Mouse (Mus musculus): Measurements from ENCODE around the gene Lypd4. TPM values are rescaled to one million over a fixed set of nuclear protein-coding genes. Genes with fewer than 3 reads are reported as not detected.

The Lypd4 gene
- total and polyA plus RNA-seq, 3 experiments, result 0.11 TPM; not detected in 2

DNA sequence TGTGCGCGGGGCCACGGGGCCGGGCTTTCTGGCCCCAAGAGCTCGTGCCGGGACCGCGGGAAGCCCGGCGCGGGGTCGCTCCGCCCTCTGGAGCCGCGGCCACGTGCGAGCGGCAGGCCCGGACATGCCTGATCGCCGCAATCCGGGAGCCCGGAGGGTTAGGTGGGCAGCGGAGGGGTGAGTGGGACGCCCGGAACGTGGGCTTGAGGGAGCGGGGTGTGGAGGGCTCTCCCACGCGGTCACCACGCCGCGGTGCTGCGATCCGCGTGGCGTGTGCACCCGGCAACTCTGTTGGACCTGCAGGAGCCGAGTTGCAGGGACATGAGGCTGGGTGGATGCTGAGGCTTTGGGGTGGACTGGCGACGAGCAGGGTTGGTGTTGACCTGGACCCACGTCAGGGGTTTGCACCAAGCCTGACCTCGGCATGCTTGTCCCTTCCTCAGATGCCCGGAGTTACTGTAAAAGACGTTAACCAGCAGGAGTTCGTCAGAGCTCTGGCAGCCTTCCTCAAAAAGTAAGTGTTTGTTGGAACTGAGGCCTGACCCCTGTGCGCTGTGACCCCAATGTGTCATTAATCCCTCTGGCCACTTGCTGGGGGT is 15.1 kb upstream of the Lypd4 start:
- Histone ChIP-seq H3K27me3 (ENCODE audit: insufficient read depth, low read length) (peaks cover 16% of the 10 kb centered on the region), H3K4me3 (ENCODE audit: low read depth, low read length) (peak overlapping the region; percentile 97), H3K36me3 (replicated peaks) (peaks cover 51% of the 10 kb centered on the region), H3K9me3 (replicated peaks) (no peaks in the 10 kb centered on the region), H3K4me1 (ENCODE audit: insufficient read depth, low read depth, low read length) (peaks cover 48% of the 10 kb centered on the region)
- ATAC-seq (ENCODE audit: extremely low read depth, insufficient number of reproducible peaks, low FRiP score, poor library complexity, severe bottlenecking), result no peak
- TF ChIP-seq POLR2AphosphoS5 (IDR thresholded peaks at IDR 0.05; ENCODE audit: insufficient replicate concordance, low read depth, low read length), result peak; percentile 36; the same call in 1 of the 2 replicates
- TF ChIP-seq GATA2 (IDR thresholded peaks at IDR 0.05; ENCODE audit: borderline replicate concordance, low read depth, low read length), result no peak
- DNase-seq (ENCODE audit: low spot score), result no peak

DNA sequence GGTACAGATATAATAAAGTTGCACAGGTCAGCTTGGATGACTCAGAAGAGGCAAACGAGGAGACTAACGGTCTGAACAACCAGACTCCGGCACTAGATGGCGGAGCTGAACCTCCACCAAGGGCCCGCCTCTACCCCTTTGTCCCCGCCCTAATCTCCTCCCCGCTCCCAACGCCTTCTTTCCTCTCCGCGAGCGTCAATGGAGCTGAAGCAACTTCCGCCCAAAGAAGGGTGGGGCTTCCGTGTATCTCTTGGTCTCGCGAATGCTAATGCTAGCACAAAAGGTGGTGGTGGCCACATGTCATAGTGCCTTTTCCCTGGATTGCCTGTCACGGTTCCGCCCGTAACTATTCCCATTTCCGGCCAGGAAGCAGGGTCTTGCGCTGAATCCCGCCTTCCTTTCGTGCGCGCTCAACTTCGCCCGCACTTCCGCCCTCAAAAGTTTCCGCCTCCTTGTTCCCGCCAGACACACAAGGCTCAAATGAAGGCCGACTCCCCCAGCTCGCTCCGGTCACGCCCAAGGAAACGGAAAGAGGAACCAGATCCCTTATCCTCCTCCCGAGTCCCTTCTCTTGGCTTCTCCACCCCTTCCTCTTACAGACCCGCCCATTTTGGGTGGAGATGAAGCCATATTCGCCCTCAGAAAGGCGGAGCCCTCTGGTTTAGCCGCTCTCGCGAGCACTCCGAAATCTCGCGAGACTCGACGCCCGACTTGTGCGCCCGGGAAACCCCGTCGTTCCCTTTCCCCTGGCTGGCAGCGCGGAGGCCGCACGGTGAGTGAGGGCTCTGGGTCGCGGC is 14.4 kb upstream of the Lypd4 start, which contains the start of gene Rps19:
TSS of gene Rps19 (plus strand) at position 476 of the 797 bp plus-strand sequence.
- peaks cover 23% of the 10 kb centered on the region for H3K27me3 ChIP-seq (ENCODE audit: insufficient read depth, low read length)
- TF ChIP-seq POLR2AphosphoS5 (IDR thresholded peaks at IDR 0.05; ENCODE audit: insufficient replicate concordance, low read depth, low read length), result no peak
- no peak for TF ChIP-seq CTCF (IDR thresholded peaks at IDR 0.05; ENCODE audit: low read depth, low read length)
- no peak for TF ChIP-seq GATA1 (IDR thresholded peaks at IDR 0.05; ENCODE audit: borderline replicate concordance, low read length)
- no peak for TF ChIP-seq GATA2 (IDR thresholded peaks at IDR 0.05; ENCODE audit: borderline replicate concordance, low read depth, low read length)
- TF ChIP-seq TAL1 (conservative IDR thresholded peaks at IDR 0.05; ENCODE audit: low read depth, low read length), result no peak
- peak within 1 kb of the TSS; percentile 97 for H3K4me3 ChIP-seq (ENCODE audit: low read depth, low read length)
- ATAC-seq (ENCODE audit: extremely low read depth, insufficient number of reproducible peaks, low FRiP score, poor library complexity, severe bottlenecking) (peak; percentile 91), DNase-seq (ENCODE audit: low spot score) (peak; percentile 94)
- no peaks in the 10 kb centered on the region for H3K9me3 ChIP-seq (replicated peaks)
- peaks cover 41% of the 10 kb centered on the region for H3K4me1 ChIP-seq (ENCODE audit: insufficient read depth, low read depth, low read length)
- H3K36me3 ChIP-seq (replicated peaks), result peaks cover 44% of the 10 kb centered on the region

GRCm38 (mm10) chr7:24882416-24883199 is 12.9 kb upstream of the Lypd4 start:
- TF ChIP-seq GATA1 (IDR thresholded peaks at IDR 0.05; ENCODE audit: borderline replicate concordance, low read length), result no peak
- TF ChIP-seq CTCF (IDR thresholded peaks at IDR 0.05; ENCODE audit: low read depth, low read length), result no peak
- DNase-seq (ENCODE audit: low spot score) (no peak), ATAC-seq (ENCODE audit: extremely low read depth, insufficient number of reproducible peaks, low FRiP score, poor library complexity, severe bottlenecking) (no peak)
- Histone ChIP-seq H3K4me3 (ENCODE audit: low read depth, low read length) (no peak overlapping the region), H3K4me1 (ENCODE audit: insufficient read depth, low read depth, low read length) (peaks cover 26% of the 10 kb centered on the region), H3K9me3 (replicated peaks) (no peaks in the 10 kb centered on the region), H3K36me3 (replicated peaks) (peaks cover 29% of the 10 kb centered on the region), H3K27me3 (ENCODE audit: insufficient read depth, low read length) (peaks cover 30% of the 10 kb centered on the region)

DNA sequence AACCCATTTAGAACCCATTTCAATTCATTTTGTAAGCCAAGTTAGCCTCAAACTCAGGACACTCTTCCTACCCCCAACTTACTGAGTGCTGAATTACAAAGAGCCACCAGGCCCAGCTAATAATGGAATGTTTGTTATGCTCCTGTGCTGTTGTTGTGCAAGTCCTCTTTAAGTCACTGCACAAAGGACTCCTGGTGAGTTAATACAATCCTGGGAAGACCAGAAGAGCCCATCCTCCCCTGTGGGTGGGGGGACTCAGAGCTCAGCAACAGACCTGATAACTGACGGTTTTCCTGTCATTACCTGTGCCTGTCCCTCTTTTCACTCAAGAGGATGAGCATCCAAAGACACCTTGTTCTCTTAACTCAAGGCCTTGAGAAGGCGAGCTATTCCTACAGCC is 9.9 kb upstream of the Lypd4 start:
- no peak overlapping the region for H3K4me3 ChIP-seq (ENCODE audit: low read depth, low read length)
- H3K27me3 ChIP-seq (ENCODE audit: insufficient read depth, low read length), result peaks cover 52% of the 10 kb centered on the region
- ATAC-seq (ENCODE audit: extremely low read depth, insufficient number of reproducible peaks, low FRiP score, poor library complexity, severe bottlenecking) (no peak), DNase-seq (ENCODE audit: low spot score) (no peak)
- no peaks in the 10 kb centered on the region for H3K9me3 ChIP-seq (replicated peaks)
- TF ChIP-seq GATA2 (IDR thresholded peaks at IDR 0.05; ENCODE audit: borderline replicate concordance, low read depth, low read length), result no peak
- no peak for TF ChIP-seq TAL1 (conservative IDR thresholded peaks at IDR 0.05; ENCODE audit: low read depth, low read length)
- TF ChIP-seq GATA1 (IDR thresholded peaks at IDR 0.05; ENCODE audit: borderline replicate concordance, low read length), result no peak
- TF ChIP-seq CTCF (IDR thresholded peaks at IDR 0.05; ENCODE audit: low read depth, low read length), result no peak
- TF ChIP-seq POLR2AphosphoS5 (IDR thresholded peaks at IDR 0.05; ENCODE audit: insufficient replicate concordance, low read depth, low read length), result no peak
- peaks cover 10% of the 10 kb centered on the region; the same call in 1 of the 2 replicates for H3K4me1 ChIP-seq (ENCODE audit: insufficient read depth, low read depth, low read length)
- H3K36me3 ChIP-seq (replicated peaks), result no peaks in the 10 kb centered on the region

GRCm38 (mm10) chr7:24877588-24877987 is 7.8 kb upstream of the Lypd4 start:
- Histone ChIP-seq H3K9me3 (replicated peaks) (no peaks in the 10 kb centered on the region), H3K27me3 (ENCODE audit: insufficient read depth, low read length) (peaks cover 71% of the 10 kb centered on the region)
- TF ChIP-seq GATA1 (IDR thresholded peaks at IDR 0.05; ENCODE audit: borderline replicate concordance, low read length), result no peak
- no peak for TF ChIP-seq CTCF (IDR thresholded peaks at IDR 0.05; ENCODE audit: low read depth, low read length)
- TF ChIP-seq GATA2 (IDR thresholded peaks at IDR 0.05; ENCODE audit: borderline replicate concordance, low read depth, low read length), result no peak
- TF ChIP-seq POLR2AphosphoS5 (IDR thresholded peaks at IDR 0.05; ENCODE audit: insufficient replicate concordance, low read depth, low read length), result no peak
- TF ChIP-seq TAL1 (conservative IDR thresholded peaks at IDR 0.05; ENCODE audit: low read depth, low read length), result no peak

DNA sequence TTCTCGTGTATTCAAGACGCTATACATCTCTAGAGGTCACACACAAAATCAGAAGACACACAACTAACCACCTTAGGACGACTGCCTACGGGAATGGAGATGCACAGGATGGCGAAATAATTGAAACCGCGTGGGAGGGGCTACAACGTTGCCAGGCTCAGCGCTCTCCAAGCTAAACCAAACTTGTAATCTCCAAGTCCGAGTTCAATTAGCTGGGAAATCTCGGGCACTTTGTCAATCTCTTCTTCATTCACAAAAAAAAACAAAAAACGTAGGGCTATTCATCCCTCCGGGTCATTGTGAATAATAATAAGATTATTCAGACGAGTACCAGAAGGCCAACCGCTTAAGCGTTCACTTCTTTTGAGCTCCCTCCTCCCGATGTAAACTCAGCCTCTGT is 661 bp downstream of the Lypd4 start:
- H3K4me3 ChIP-seq (ENCODE audit: low read depth, low read length), result no peak overlapping the region
- TF ChIP-seq CTCF (IDR thresholded peaks at IDR 0.05; ENCODE audit: low read depth, low read length) (no peak), GATA1 (IDR thresholded peaks at IDR 0.05; ENCODE audit: borderline replicate concordance, low read length) (no peak), POLR2AphosphoS5 (IDR thresholded peaks at IDR 0.05; ENCODE audit: insufficient replicate concordance, low read depth, low read length) (no peak), GATA2 (IDR thresholded peaks at IDR 0.05; ENCODE audit: borderline replicate concordance, low read depth, low read length) (no peak), TAL1 (conservative IDR thresholded peaks at IDR 0.05; ENCODE audit: low read depth, low read length) (no peak)
- ATAC-seq (ENCODE audit: extremely low read depth, insufficient number of reproducible peaks, low FRiP score, poor library complexity, severe bottlenecking), result no peak
- no peaks in the 10 kb centered on the region for H3K9me3 ChIP-seq (replicated peaks)
- DNase-seq (ENCODE audit: low spot score), result no peak
- H3K4me1 ChIP-seq (ENCODE audit: insufficient read depth, low read depth, low read length), result peaks cover 2% of the 10 kb centered on the region; the same call in 1 of the 2 replicates
- H3K36me3 ChIP-seq (replicated peaks), result no peaks in the 10 kb centered on the region
- H3K27me3 ChIP-seq (ENCODE audit: insufficient read depth, low read length), result peaks cover 42% of the 10 kb centered on the region

More at GRCm38 (mm10) chr7:24877588-24877987, 7.8 kb upstream of the Lypd4 start:
- no peaks in the 10 kb centered on the region for H3K36me3 ChIP-seq (replicated peaks)
- ATAC-seq (ENCODE audit: extremely low read depth, insufficient number of reproducible peaks, low FRiP score, poor library complexity, severe bottlenecking) (no peak), DNase-seq (ENCODE audit: low spot score) (no peak)
- peaks cover 3% of the 10 kb centered on the region; the same call in 1 of the 2 replicates for H3K4me1 ChIP-seq (ENCODE audit: insufficient read depth, low read depth, low read length)
- no peak overlapping the region for H3K4me3 ChIP-seq (ENCODE audit: low read depth, low read length)

All from G1E (cell line).